Mouse (Mus musculus) kidney, adult 18-20 months (tissue): ENCODE measurements around the gene Foxl2.

Source experiments
- DNase-seq: peaks from one replicate; pipeline ENCODE4 v3.0.0; 2021

The Foxl2 gene

GRCm38 (mm10) chr9:98955103-98955715 lies at the start of gene Foxl2:
Gene Foxl2, plus strand, starts transcription at chr9:98955288.
- no peak for DNase-seq

GRCm38 (mm10) chr9:98920629-98921523 lies 34.2 kb upstream of the Foxl2 start:
- DNase-seq: no peak

GRCm38 (mm10) chr9:98923119-98923518 lies 32.0 kb upstream of the Foxl2 start:
- no peak for DNase-seq

- no peak for DNase-seq
Observed at GRCm38 (mm10) chr9:98924183-98924582, 30.9 kb upstream of the Foxl2 start.

DNA sequence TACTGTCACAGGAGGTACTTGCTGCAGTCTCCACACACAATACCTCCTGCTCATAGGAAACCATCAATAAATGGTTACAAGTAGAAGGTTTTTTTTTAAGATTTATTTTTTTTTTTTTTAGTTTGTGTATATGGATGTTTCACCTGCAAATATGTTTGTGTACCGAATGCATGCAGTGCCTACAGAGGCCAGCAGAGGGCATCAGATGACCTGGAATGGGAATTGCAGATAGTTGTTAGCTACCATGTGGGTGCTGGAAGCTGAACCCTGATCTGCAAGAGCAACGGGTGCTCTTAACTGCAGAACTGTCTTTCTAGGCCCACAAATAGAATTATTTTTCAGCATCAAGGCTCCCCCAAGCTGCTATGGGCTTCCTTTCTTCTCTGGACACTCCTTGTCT lies 25.6 kb upstream of the Foxl2 start:
- DNase-seq: no peak

DNA sequence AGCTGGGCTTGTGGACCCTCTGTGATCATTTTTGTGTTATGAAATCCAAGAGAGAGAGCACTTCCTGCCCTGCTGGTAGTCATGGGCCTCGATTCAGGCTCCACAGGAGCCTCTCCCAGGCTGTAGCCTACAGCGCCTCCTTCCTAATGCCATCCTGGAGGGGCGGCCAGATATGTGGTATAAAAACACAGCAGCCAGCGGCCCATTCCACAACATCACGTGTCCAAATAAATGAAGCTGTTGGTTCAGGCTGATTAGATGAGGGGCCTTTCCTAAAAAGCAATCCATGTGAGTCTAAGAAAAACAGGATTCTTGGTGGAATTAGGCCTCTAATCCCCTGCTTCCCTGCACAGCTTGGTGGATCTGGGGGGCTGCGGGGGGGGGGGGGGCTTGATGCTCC lies 22.2 kb upstream of the Foxl2 start:
- no peak for DNase-seq

GRCm38 (mm10) chr9:98935190-98935909 lies 19.7 kb upstream of the Foxl2 start:
- no peak for DNase-seq

- no peak for DNase-seq
Observed at GRCm38 (mm10) chr9:98939290-98939689, 15.8 kb upstream of the Foxl2 start.

GRCm38 (mm10) chr9:98952171-98953050 lies 2.7 kb upstream of the Foxl2 start:
- no peak for DNase-seq

DNA sequence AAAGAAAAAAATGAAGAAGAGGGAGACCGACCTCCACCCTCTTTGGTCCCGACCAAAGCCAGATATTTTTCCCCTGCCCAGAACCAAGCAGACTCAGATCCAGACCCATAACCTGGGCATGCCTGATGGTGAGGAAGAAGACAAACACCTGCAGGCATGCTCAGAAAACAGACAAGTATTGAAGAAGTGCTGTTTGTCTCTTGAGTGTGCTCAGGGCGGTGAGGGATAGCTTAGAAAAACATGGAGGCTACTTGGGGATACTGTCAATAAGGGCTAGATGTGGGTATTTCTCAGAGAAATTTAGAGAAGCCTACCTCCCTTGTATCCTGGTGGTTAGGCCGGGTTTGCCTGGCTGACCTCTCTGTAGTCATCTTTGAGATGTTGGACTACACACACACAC lies 1.8 kb upstream of the Foxl2 start:
- DNase-seq: no peak

DNA sequence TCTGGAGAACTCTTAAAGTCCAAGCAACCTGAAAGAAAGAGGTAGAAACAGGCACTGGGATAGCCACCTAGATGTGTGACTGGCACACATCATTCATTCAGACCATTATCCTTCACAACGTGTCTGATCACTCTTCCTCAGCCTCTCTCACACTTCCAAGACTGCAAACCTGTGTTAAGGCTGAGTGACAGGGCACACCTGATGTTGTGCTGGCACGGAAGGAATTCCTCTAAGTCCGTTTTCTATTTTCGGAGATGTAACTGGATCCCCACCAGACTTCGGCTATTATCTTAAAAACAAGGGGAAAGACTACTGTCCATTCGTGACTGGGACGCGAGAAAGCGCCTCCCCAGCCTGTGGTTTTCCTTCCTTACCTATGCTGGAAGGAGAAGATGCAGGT lies 1.3 kb upstream of the Foxl2 start:
- no peak for DNase-seq

DNA sequence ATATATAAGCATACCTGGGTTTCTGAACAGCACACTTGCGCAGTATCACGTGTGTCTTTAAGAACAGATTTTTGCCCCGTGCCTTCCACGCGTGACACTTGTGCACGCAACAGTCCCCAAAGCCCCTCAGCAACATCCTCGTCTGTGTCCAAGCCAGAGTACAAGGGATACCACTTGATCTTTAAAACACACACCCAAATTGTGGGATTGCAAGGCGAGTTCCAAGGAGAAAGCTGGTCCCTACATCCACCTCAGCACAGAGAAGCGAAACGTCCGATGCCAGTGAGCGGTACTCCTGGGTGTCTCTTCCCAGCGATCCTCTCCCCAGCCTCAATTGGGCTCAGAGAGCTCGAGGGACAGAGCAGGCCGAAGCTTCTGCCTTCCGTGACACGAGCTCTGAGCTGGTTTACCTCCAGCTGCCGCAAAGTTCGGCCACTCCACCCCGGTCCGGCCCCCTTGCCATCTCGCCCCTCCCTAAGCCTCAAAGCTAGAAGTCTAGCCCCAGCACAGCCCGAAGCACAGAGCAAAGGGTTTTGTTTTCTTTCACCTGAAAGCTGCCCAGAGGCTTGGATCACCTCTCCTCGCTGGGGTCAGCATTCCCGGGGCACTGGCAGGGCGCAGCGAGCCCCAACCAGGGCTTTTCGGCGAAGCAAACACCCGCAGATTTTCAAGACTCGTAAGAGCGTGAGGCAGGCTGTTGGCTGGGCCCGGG lies 541 bp upstream of the Foxl2 start:
- DNase-seq: no peak

DNA sequence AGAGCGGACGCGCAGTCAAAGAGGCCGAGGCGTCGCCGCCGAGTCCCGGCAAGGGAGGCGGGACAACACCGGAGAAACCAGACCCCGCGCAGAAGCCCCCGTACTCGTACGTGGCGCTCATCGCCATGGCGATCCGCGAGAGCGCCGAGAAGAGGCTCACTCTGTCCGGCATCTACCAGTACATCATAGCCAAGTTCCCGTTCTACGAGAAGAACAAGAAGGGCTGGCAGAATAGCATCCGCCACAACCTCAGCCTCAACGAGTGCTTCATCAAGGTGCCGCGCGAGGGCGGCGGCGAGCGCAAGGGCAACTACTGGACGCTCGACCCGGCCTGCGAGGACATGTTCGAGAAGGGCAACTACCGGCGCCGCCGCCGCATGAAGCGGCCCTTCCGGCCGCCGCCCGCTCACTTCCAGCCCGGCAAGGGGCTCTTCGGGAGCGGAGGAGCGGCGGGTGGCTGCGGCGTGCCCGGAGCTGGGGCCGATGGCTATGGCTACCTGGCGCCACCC lies 682 bp downstream of the Foxl2 start:
- peak; percentile 61 for DNase-seq

GRCm38 (mm10) chr9:98956591-98957381 lies 1.7 kb downstream of the Foxl2 start:
- peak; percentile 44 for DNase-seq

DNA sequence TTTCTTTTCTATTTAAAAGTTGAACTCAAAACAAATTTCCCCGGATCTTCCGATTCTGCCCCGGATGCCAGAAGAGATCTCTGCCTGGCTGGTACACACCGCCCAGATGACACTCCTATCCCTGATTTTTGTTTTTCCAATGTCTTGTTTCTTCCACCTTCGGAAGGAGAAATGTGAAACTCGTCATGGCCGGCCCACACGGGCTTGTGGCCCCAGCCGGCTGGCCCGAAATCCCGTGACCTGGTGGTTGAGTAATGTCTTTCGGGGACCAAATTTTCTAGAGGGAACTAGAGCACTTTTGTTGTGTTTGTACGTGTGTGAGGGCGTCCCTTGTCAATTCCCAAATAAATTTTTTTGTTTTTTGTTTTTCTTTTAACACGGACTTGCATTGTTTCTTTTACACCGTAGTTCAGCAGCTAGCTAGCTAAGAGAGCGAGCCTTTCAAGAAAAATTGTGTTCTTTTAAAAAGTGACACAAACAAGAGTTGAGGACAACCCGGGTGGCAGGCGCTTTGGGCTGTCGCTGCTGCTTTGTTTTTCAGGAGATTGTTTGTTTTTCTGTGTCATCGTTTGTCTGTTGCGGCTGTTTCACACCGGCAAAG lies 2.8 kb downstream of the Foxl2 start:
- DNase-seq: no peak

- DNase-seq: no peak
Observed at GRCm38 (mm10) chr9:98958628-98959027, 3.5 kb downstream of the Foxl2 start.

DNA sequence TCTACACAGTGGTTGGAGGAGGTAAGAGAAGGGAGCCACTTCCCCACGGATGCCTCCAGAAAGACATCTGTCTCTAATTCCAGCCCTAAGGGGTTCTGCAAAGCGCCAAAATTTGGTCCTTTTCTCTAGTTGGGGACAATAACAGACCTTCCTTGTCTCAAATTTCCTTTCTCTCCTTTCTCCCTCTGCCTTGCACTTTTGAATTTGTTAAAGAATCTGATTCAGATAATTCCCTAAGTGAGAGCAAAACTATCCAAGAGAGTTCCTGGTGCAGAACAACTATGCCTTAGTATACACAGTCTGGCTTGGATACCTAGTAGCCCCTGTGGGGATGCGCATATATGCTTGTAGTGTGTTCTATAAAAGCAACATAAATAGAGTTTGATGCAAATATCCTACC lies 4.8 kb downstream of the Foxl2 start:
- no peak for DNase-seq

DNA sequence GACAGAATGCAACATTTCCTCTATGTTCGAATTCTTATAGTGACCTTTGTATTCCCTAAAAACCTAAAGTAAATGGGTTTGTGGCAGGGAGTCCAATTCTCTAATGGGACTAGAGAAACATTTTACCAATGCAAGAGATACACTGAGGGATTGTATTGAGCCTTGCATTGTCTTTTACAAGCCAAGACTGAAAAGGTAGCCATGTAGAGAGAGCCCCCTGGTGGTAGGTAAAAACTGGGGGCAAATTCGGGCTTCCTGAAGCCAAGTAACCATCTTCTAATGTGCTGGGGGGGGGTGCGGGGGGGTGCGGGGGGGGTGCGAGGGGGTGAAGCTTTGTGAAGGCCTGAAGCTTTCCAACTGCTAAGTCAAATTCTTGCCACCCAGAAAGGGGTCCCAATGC lies 5.3 kb downstream of the Foxl2 start:
- DNase-seq: no peak

GRCm38 (mm10) chr9:98961591-98962477 lies 6.7 kb downstream of the Foxl2 start:
- no peak for DNase-seq
